Mouse (Mus musculus): Measurements from ENCODE around the gene Cybrd1. TPM values are rescaled to one million over a fixed set of nuclear protein-coding genes. Genes with fewer than 3 reads are reported as not detected.

The Cybrd1 gene
- polyA plus RNA-seq, 1 experiment: 0.85 TPM

DNA sequence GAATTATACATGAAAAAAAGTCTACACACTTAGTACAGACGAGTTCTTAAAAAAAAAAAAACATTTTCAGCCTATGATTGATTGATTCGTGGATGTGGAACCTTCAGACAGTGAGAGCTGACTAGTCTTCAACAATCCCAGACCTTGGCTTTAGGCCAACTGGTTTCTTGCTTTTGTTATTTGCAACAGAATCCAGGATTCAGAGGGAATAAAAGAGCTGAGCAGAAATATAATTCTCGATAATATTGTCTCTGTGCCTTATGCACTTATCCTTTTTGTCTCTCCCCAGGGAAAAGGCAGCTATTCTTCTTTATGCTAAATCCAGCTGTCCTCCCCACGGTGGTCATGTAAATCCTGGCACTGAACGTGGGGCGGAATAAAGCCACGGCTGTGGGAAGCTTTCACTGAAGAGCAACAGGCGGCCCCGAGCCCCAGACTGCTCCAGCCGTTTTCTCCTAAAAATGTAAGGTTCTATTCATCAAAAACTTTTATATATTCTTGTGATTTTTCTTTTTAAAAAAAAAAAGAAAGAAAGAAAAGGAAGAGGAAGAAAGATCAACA lies 50.8 kb downstream of the Cybrd1 start:
- Histone ChIP-seq H3K4me3 (ENCODE audit: low read depth, low read length) (no peak overlapping the region), H3K27me3 (ENCODE audit: control insufficient read depth, insufficient read depth, low read length, poor library complexity, severe bottlenecking) (no peaks in the 10 kb centered on the region), H3K9me3 (replicated peaks; ENCODE audit: control insufficient read depth, insufficient read depth, low read length, poor library complexity, severe bottlenecking) (no peaks in the 10 kb centered on the region), H3K9ac (ENCODE audit: low read depth, poor library complexity, severe bottlenecking) (no peak overlapping the region), H3K4me1 (ENCODE audit: control insufficient read depth, insufficient read depth, low read length) (no peaks in the 10 kb centered on the region), H3K27ac (ENCODE audit: insufficient read depth, low read length) (no peak overlapping the region), H3K36me3 (ENCODE audit: control insufficient read depth, insufficient read depth, low read length, poor library complexity, severe bottlenecking) (no peaks in the 10 kb centered on the region)
- TF ChIP-seq EP300 (IDR thresholded peaks at IDR 0.05; ENCODE audit: insufficient read depth, low read depth, low read length): no peak
- TF ChIP-seq POLR2A (IDR thresholded peaks at IDR 0.05; ENCODE audit: insufficient read depth, low read length): no peak
- no peak for TF ChIP-seq CTCF (IDR thresholded peaks at IDR 0.05; ENCODE audit: low read depth, low read length)

DNA sequence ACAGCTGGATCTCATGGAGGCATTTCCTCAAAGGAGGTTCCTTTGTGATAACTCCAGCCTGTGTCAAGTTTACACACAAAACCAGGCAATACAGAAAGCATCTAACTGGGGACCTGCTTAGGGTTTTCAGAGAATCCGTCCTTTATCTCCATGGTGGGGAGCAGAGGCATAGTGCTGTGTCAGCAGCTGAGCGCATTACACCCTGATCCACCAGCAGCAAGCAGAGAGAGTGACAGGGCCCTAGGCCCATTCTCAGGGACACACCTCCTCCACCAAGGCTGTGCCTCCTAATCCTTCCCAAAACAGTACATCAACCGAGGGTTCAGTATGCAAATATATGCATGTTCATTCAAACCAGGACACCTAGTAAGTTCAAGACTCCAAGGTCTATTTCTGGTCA lies 55.3 kb downstream of the Cybrd1 start:
- TF ChIP-seq CTCF (IDR thresholded peaks at IDR 0.05; ENCODE audit: low read depth, low read length) (no peak), POLR2A (IDR thresholded peaks at IDR 0.05; ENCODE audit: insufficient read depth, low read length) (no peak), EP300 (IDR thresholded peaks at IDR 0.05; ENCODE audit: insufficient read depth, low read depth, low read length) (no peak)
- H3K27ac ChIP-seq (ENCODE audit: insufficient read depth, low read length): no peak overlapping the region

DNA sequence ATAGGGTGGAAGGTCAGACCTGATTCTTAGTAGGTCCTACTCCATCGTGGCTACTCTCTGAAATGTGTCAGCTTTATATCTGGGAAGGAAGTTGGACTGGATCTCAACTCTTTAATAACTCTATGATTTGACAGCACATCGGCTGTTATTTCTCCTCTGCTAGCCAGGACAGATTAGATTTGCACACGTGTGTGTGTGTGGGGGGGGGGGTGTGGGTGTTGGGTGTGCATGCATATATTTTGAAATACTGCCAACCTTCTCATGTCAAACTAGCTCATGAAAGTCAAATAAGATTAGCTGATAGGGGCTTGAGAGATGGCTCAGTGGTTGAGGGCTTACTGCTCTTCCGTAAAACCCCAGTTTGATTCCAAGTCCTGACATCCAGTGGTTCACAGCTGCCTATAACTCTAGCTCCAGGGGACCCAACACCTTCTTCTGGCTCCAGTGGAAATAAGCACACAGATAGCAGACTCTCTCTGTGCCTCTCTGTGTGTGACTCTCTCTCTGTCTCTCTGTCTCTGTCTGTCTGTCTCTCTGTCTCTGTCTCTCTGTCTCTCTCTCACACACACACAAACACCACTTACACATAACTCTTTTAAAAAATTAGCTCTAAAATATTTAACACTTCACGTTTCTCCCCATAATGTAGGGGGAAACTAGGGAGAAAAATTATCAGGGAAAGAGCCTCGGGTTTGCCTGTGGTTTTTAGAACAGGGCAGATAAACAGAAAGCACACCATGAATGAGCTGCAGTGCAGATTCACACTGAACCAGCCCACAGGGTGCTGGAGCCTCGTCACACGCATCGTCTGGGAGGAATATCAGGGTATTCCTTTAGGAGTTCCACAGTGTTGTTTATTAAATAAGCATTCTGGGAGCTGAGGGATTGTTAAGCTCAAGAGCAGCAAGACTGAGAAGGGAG lies 58.9 kb downstream of the Cybrd1 start:
- Histone ChIP-seq H3K4me3 (ENCODE audit: low read depth, low read length) (no peak overlapping the region), H3K4me1 (ENCODE audit: control insufficient read depth, insufficient read depth, low read length) (peaks cover 2% of the 10 kb centered on the region), H3K27me3 (ENCODE audit: control insufficient read depth, insufficient read depth, low read length, poor library complexity, severe bottlenecking) (no peaks in the 10 kb centered on the region), H3K9me3 (replicated peaks; ENCODE audit: control insufficient read depth, insufficient read depth, low read length, poor library complexity, severe bottlenecking) (no peaks in the 10 kb centered on the region), H3K36me3 (ENCODE audit: control insufficient read depth, insufficient read depth, low read length, poor library complexity, severe bottlenecking) (no peaks in the 10 kb centered on the region), H3K27ac (ENCODE audit: insufficient read depth, low read length) (no peak overlapping the region), H3K9ac (ENCODE audit: low read depth, poor library complexity, severe bottlenecking) (no peak overlapping the region)
- TF ChIP-seq EP300 (IDR thresholded peaks at IDR 0.05; ENCODE audit: insufficient read depth, low read depth, low read length): no peak
- TF ChIP-seq CTCF (IDR thresholded peaks at IDR 0.05; ENCODE audit: low read depth, low read length): no peak
- TF ChIP-seq POLR2A (IDR thresholded peaks at IDR 0.05; ENCODE audit: insufficient read depth, low read length): no peak

More for the DNA sequence above, 55.3 kb downstream of the Cybrd1 start:
- Histone ChIP-seq H3K4me3 (ENCODE audit: low read depth, low read length) (no peak overlapping the region), H3K27me3 (ENCODE audit: control insufficient read depth, insufficient read depth, low read length, poor library complexity, severe bottlenecking) (no peaks in the 10 kb centered on the region), H3K9ac (ENCODE audit: low read depth, poor library complexity, severe bottlenecking) (no peak overlapping the region), H3K9me3 (replicated peaks; ENCODE audit: control insufficient read depth, insufficient read depth, low read length, poor library complexity, severe bottlenecking) (no peaks in the 10 kb centered on the region), H3K4me1 (ENCODE audit: control insufficient read depth, insufficient read depth, low read length) (no peaks in the 10 kb centered on the region), H3K36me3 (ENCODE audit: control insufficient read depth, insufficient read depth, low read length, poor library complexity, severe bottlenecking) (no peaks in the 10 kb centered on the region)

DNA sequence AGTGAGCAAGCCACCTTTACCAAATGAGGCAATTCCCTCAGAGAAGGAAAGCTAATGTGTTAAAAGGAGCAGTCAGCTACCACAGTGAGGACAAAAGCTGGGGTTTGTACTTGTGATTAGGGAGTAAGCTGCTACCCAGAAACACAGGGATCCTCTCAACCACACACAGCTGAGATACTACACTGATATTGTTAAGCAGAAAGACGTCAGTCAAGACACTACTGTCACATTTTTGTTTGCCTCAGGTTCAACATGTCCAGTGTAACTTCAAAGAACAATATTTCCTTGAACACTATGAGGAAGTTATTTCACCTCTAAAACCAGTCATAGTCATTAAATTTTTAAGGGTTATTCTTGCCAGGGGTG lies 59.5 kb downstream of the Cybrd1 start:
- Histone ChIP-seq H3K4me1 (ENCODE audit: control insufficient read depth, insufficient read depth, low read length) (peaks cover 2% of the 10 kb centered on the region), H3K9me3 (replicated peaks; ENCODE audit: control insufficient read depth, insufficient read depth, low read length, poor library complexity, severe bottlenecking) (no peaks in the 10 kb centered on the region), H3K27me3 (ENCODE audit: control insufficient read depth, insufficient read depth, low read length, poor library complexity, severe bottlenecking) (no peaks in the 10 kb centered on the region), H3K9ac (ENCODE audit: low read depth, poor library complexity, severe bottlenecking) (no peak overlapping the region), H3K36me3 (ENCODE audit: control insufficient read depth, insufficient read depth, low read length, poor library complexity, severe bottlenecking) (no peaks in the 10 kb centered on the region), H3K4me3 (ENCODE audit: low read depth, low read length) (no peak overlapping the region), H3K27ac (ENCODE audit: insufficient read depth, low read length) (no peak overlapping the region)
- TF ChIP-seq POLR2A (IDR thresholded peaks at IDR 0.05; ENCODE audit: insufficient read depth, low read length) (no peak), EP300 (IDR thresholded peaks at IDR 0.05; ENCODE audit: insufficient read depth, low read depth, low read length) (no peak), CTCF (IDR thresholded peaks at IDR 0.05; ENCODE audit: low read depth, low read length) (no peak)

DNA sequence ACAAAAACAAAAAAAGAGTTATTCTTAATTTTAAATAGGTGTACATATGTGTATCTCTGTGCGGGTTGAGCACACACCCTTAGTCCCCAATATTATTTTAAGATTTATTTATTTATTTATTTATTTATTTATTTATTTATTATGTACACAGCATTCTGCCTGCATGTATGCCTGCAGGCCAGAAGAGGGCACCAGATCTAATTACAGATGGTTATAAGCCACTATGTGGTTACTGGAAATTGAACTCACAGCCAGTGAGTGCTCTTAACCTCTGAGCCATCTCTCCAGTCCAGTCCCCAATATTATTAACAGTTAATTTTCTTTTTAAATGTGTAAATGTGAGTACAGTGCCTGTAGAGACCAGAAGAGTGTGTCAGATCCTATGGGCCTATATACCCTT lies 60.0 kb downstream of the Cybrd1 start:
- no peak overlapping the region for H3K4me3 ChIP-seq (ENCODE audit: low read depth, low read length)
- H3K27me3 ChIP-seq (ENCODE audit: control insufficient read depth, insufficient read depth, low read length, poor library complexity, severe bottlenecking): no peaks in the 10 kb centered on the region
- no peak overlapping the region for H3K27ac ChIP-seq (ENCODE audit: insufficient read depth, low read length)

DNA sequence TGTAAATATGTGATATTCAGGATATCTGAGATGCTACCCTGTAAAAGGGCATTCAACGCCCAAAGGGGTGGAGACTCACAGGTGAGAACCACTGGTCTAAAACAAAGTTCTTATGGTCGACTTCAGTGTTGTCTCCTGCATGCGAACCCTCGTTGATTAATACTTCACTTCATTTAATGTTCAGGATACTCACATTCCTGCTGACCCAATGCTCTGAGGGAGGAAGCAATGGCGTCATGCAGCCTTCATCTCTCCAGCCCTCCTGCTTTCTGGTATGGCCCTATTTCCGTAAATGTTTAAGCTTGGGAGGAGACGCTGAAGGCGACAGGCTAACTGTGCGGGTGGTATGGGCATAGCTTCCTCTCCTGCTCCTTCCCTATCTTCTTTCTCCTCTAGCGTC lies 62.0 kb downstream of the Cybrd1 start:
- no peak overlapping the region for H3K4me3 ChIP-seq (ENCODE audit: low read depth, low read length)
- no peaks in the 10 kb centered on the region for H3K27me3 ChIP-seq (ENCODE audit: control insufficient read depth, insufficient read depth, low read length, poor library complexity, severe bottlenecking)
- no peak for TF ChIP-seq EP300 (IDR thresholded peaks at IDR 0.05; ENCODE audit: insufficient read depth, low read depth, low read length)
- TF ChIP-seq POLR2A (IDR thresholded peaks at IDR 0.05; ENCODE audit: insufficient read depth, low read length): no peak
- no peak for TF ChIP-seq CTCF (IDR thresholded peaks at IDR 0.05; ENCODE audit: low read depth, low read length)
- H3K9me3 ChIP-seq (replicated peaks; ENCODE audit: control insufficient read depth, insufficient read depth, low read length, poor library complexity, severe bottlenecking): no peaks in the 10 kb centered on the region
- no peak overlapping the region for H3K27ac ChIP-seq (ENCODE audit: insufficient read depth, low read length)
- no peaks in the 10 kb centered on the region for H3K36me3 ChIP-seq (ENCODE audit: control insufficient read depth, insufficient read depth, low read length, poor library complexity, severe bottlenecking)
- H3K9ac ChIP-seq (ENCODE audit: low read depth, poor library complexity, severe bottlenecking): no peak overlapping the region
- H3K4me1 ChIP-seq (ENCODE audit: control insufficient read depth, insufficient read depth, low read length): peaks cover 4% of the 10 kb centered on the region

More for the DNA sequence above, 60.0 kb downstream of the Cybrd1 start:
- TF ChIP-seq POLR2A (IDR thresholded peaks at IDR 0.05; ENCODE audit: insufficient read depth, low read length) (no peak), CTCF (IDR thresholded peaks at IDR 0.05; ENCODE audit: low read depth, low read length) (no peak), EP300 (IDR thresholded peaks at IDR 0.05; ENCODE audit: insufficient read depth, low read depth, low read length) (no peak)
- Histone ChIP-seq H3K9ac (ENCODE audit: low read depth, poor library complexity, severe bottlenecking) (no peak overlapping the region), H3K4me1 (ENCODE audit: control insufficient read depth, insufficient read depth, low read length) (peaks cover 2% of the 10 kb centered on the region), H3K9me3 (replicated peaks; ENCODE audit: control insufficient read depth, insufficient read depth, low read length, poor library complexity, severe bottlenecking) (no peaks in the 10 kb centered on the region), H3K36me3 (ENCODE audit: control insufficient read depth, insufficient read depth, low read length, poor library complexity, severe bottlenecking) (no peaks in the 10 kb centered on the region)

Measured in ES-Bruce4 (cell line).